Mouse (Mus musculus) forebrain, embryonic 14.5 days (tissue): ENCODE results near the gene Slc22a26. TPM values are rescaled to one million over a fixed set of nuclear protein-coding genes. Genes with fewer than 3 reads are reported as not detected.
"Not testable (repeated sequence)": the region's sequence is repeated elsewhere in the genome, so short reads cannot be mapped to it uniquely, and the experiment has no call there.

ENCODE experiments used
- ATAC-seq: fragments of 200-750 bp; cut with Nextera tagmentation; 2 replicates; pipeline ENCODE4 v1.8.0; 2017; ENCODE audit warnings: mild to moderate bottlenecking, moderate library complexity
- DNase-seq: peaks from one replicate; pipeline ENCODE4 v3.0.0-alpha.2; 2015; ENCODE audit warnings: low spot score
- H3K27ac ChIP-seq: fragments of 300-500 bp; sonication (generic); 2 replicates; pipeline ENCODE4 v1.5.1; 2014; ENCODE audit warnings: low read depth, mild to moderate bottlenecking, control low read depth, low read length, moderate library complexity
- H3K27me3 ChIP-seq: fragments of 300-500 bp; sonication (generic); replicated peaks from 2 replicates; pipeline ENCODE4 v1.6.1; 2014; ENCODE audit warnings: low read length, control low read depth, mixed read lengths; ENCODE audit not compliant: control insufficient read depth, insufficient read depth
- H3K36me3 ChIP-seq: fragments of 300-500 bp; sonication (generic); 2 replicates; pipeline ENCODE4 v1.6.1; 2014; ENCODE audit warnings: low read length, control low read depth; ENCODE audit not compliant: control insufficient read depth, insufficient read depth
- H3K4me1 ChIP-seq: fragments of 300-500 bp; sonication (generic); 2 replicates; pipeline ENCODE4 v1.6.1; 2014; ENCODE audit warnings: antibody characterized with exemption, low read length, control low read depth; ENCODE audit not compliant: control insufficient read depth, insufficient read depth
- H3K4me2 ChIP-seq: fragments of 300-500 bp; sonication (generic); 2 replicates; pipeline ENCODE4 v1.6.1; 2014; ENCODE audit warnings: mild to moderate bottlenecking, control low read depth, low read length
- H3K4me3 ChIP-seq: fragments of 300-500 bp; sonication (generic); 2 replicates; pipeline ENCODE4 v1.5.1; 2014; ENCODE audit warnings: low read depth, low read length, control low read depth
- H3K9ac ChIP-seq: fragments of 300-500 bp; sonication (generic); 2 replicates; pipeline ENCODE4 v1.6.1; 2014; ENCODE audit warnings: mild to moderate bottlenecking, low read length, control low read depth, moderate library complexity
- H3K9me3 ChIP-seq: fragments of 300-500 bp; sonication (generic); replicated peaks from 2 replicates; pipeline ENCODE4 v1.6.1; 2016; ENCODE audit warnings: low read length, control low read depth, mixed read lengths; ENCODE audit not compliant: control insufficient read depth
- WGBS: fragments of 180-500 bp; shearing (Covaris S2); extraction: QIAGEN DNeasy Blood & Tissue Kit; methylation state at CpG from one replicate; pipeline ENCODE4 v1.1.7; 2014; 5-methylcytosine and 5-hydroxymethylcytosine counted together
- polyA plus RNA-seq: library from polyadenylated mRNA; unstranded; fragments of >200 nt; fragmentation: Nextera tagmentation; extraction: Ambion mirVana; gene quantifications from 2 replicates; pipeline ENCODE4 v1.2.1, GENCODE M21; 2014

The Slc22a26 gene
- polyA plus RNA-seq = not detected in 2 replicates

DNA sequence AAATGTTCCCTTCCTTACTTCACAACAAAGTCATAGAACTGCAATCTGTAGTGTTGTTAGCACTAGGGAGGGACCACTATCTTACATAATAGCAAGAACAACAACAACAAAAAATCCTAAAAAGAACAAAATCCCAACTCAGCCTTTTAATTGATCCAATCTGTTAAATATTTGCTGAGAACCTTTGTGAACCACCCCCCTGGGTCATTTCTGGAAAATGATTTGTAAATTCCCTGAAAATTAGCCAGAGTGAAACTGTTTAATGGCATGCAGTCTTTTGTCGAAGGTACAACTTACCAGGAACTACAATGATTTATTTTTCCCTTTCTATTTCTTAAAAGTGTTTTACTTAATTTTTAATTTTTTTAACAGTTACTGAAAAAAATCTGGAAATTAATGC is at the start of gene Slc22a26:
TSS of gene Slc22a26 (minus strand) at position 97 of the 400 bp plus-strand sequence.
- Histone ChIP-seq H3K9ac (no peak within 1 kb of the TSS), H3K27ac (no peak within 1 kb of the TSS), H3K9me3 (no peaks in the 10 kb centered on the region), H3K4me2 (no peak within 1 kb of the TSS), H3K27me3 (no peaks in the 10 kb centered on the region), H3K4me1 (no peaks in the 10 kb centered on the region), H3K36me3 (no peaks in the 10 kb centered on the region), H3K4me3 (no peak within 1 kb of the TSS)
- no peak for DNase-seq
- no peak for ATAC-seq
- 85% methylated on average over 1 of the region's 1 CpGs for WGBS

DNA sequence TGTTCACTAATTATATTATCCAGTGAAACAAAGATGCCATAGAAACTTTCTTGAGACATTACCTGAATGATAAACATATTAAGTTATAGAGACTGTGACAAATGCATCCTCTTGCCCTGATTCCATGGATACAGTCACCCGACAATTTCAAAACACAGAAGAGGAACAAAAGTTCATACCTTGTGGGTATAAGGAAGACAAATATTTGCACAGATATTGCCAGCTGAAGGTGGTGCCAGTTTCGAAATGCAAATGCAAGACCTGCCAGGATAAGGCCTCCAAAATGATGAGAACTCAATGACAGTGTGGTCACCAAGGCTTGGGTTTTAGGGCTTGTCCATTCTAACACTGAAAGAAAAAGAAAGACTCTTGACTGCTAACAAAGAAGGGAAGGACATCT is 27.4 kb upstream of the Slc22a26 start:
- WGBS = 69% methylated on average over 2 of the region's 2 CpGs
- H3K27ac ChIP-seq = no peak overlapping the region
- no peak overlapping the region for H3K4me3 ChIP-seq
- DNase-seq (no peak), ATAC-seq (no peak)
- H3K36me3 ChIP-seq = no peaks in the 10 kb centered on the region
- H3K9me3 ChIP-seq = 0 out of 2 replicates have a peak, but pooled peaks cover 2% of the 10 kb centered on the region
- H3K4me1 ChIP-seq = no peaks in the 10 kb centered on the region
- no peaks in the 10 kb centered on the region for H3K27me3 ChIP-seq
- H3K4me2 ChIP-seq = no peak overlapping the region
- no peak overlapping the region for H3K9ac ChIP-seq

DNA sequence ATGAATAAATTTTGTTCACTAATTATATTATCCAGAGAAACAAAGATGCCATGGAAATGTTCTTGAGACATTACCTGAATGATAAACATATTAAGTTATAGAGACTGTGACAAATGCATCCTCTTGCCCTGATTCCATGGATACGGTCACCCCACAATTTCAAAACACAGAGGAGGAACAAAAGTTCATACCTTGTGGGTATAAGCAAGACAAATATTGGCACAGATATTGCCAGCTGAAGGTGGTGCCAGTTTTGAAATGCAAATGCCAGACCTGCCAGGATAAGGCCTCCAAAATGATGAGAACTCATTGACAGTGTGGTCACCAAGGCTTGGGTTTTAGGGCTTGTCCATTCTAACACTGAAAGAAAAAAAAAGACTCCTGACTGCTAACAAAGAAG is 11.9 kb downstream of the Slc22a26 start:
- WGBS = 86% methylated on average over 1 of the region's 1 CpGs
- no peak overlapping the region for H3K27ac ChIP-seq
- ATAC-seq = no peak

DNA sequence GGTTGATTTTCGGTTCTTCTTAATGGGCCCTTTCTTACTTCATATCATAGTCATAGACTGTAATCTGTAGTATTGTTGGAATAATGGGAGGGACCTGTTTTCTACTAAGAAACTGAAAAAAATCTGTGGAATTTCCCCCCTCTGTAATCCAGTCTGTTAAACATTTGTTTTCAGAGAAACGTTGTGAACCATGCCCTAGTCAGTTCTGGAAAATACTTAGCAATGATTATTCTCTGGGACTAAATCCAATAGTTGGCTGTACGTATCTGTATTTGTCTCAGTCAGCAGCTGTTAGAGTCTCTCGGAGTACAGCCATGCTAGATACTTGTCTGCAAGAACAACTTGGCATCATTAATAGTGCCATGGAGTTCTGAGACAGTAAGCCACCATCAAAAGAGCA is 27.2 kb downstream of the Slc22a26 start:
- no peaks in the 10 kb centered on the region for H3K27me3 ChIP-seq
- ATAC-seq (no peak), DNase-seq (no peak)
- no peaks in the 10 kb centered on the region for H3K4me1 ChIP-seq
- no peaks in the 10 kb centered on the region for H3K9me3 ChIP-seq
- H3K9ac ChIP-seq = no peak overlapping the region
- no peak overlapping the region for H3K27ac ChIP-seq
- no peak overlapping the region for H3K4me3 ChIP-seq
- no peaks in the 10 kb centered on the region for H3K36me3 ChIP-seq
- WGBS = 79% methylated on average over 4 of the region's 4 CpGs
- no peak overlapping the region for H3K4me2 ChIP-seq

More for the DNA sequence above, 11.9 kb downstream of the Slc22a26 start:
- H3K4me2 ChIP-seq = no peak overlapping the region
- no peaks in the 10 kb centered on the region for H3K4me1 ChIP-seq
- no peaks in the 10 kb centered on the region for H3K27me3 ChIP-seq
- peaks cover 6% of the 10 kb centered on the region; the same call in 1 of the 2 replicates for H3K9me3 ChIP-seq
- no peak overlapping the region for H3K9ac ChIP-seq
- H3K36me3 ChIP-seq = no peaks in the 10 kb centered on the region
- no peak overlapping the region for H3K4me3 ChIP-seq
- no peak for DNase-seq

DNA sequence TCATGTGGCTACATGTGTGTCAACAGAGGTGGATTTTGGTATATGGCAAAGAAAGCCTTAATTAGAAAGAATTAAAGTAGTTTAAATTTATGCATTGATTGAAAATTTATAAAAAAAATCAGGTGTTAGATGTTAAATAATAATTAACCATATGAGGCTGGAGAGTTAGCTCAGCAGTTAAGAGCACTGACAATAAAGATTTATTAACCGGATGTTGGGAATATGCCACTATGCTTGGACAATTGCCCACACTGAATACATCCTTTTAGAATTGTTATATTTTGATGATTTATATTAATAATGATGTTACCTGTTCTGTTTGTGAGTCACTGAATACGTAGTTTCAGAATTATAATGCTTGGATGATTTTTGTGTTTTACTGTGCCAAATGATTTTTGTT is 36.3 kb downstream of the Slc22a26 start:
- ATAC-seq (no peak), DNase-seq (no peak)
- H3K9me3 ChIP-seq = no peaks in the 10 kb centered on the region
- H3K36me3 ChIP-seq = no peaks in the 10 kb centered on the region
- H3K27me3 ChIP-seq = no peaks in the 10 kb centered on the region
- no peaks in the 10 kb centered on the region for H3K4me1 ChIP-seq
- 79% methylated on average over 2 of the region's 2 CpGs for WGBS
- no peak overlapping the region for H3K27ac ChIP-seq
- no peak overlapping the region for H3K4me3 ChIP-seq
- H3K9ac ChIP-seq = no peak overlapping the region
- no peak overlapping the region for H3K4me2 ChIP-seq

DNA sequence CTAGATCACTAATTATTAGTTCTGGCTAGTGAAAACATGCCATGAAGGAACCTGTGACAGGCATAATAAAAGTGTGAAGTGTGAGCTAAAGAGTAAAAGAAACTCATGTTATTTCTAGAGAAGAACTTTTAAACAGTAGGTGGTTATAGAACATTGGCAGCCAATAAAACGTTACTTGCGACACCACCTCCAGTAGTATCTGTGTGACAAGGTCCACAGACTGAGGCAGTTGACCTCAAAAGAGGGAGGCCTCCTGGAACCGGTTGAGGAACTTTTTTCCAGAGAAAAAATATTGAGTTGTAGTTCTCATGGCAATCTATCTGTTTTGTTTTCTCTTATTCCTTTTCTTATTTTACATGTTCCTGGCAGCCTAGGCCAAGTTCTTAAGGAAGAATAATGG is 36.9 kb downstream of the Slc22a26 start:
- H3K27ac ChIP-seq = no peak overlapping the region
- no peaks in the 10 kb centered on the region for H3K27me3 ChIP-seq
- no peaks in the 10 kb centered on the region for H3K9me3 ChIP-seq
- 89% methylated on average over 3 of the region's 3 CpGs for WGBS
- H3K9ac ChIP-seq = no peak overlapping the region
- no peaks in the 10 kb centered on the region for H3K36me3 ChIP-seq
- no peak for ATAC-seq
- H3K4me3 ChIP-seq = no peak overlapping the region
- no peaks in the 10 kb centered on the region for H3K4me1 ChIP-seq
- no peak overlapping the region for H3K4me2 ChIP-seq
- DNase-seq = no peak

DNA sequence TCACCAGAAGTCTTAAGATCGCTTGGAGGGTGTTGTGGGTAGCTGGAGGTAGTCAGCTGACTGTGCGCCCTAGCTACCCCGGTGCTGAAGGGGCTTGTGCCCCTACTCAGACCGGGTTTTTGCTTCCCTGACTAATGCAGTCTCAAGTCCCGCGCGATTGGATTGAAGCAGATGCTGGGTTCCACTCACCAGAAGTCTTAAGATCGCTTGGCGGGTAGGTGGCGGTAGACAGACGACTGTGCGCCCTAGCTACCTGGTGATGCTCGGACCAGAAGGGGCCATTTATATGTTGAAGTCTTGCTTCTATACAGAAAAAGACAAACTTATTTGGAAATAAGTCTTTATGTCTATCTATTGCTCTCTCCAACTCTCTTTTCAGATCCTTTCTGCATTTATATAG is 49.1 kb downstream of the Slc22a26 start:
- not testable (repeated sequence) for ATAC-seq

More for the DNA sequence above, 49.1 kb downstream of the Slc22a26 start:
- 71% methylated on average over 13 of the region's 13 CpGs for WGBS
- not testable (repeated sequence) for H3K9ac ChIP-seq, H3K27ac ChIP-seq, DNase-seq, H3K27me3 ChIP-seq, H3K36me3 ChIP-seq, H3K4me3 ChIP-seq, H3K9me3 ChIP-seq, H3K4me2 ChIP-seq, H3K4me1 ChIP-seq

Other genes starting within 250 kb of the Slc22a26 start
- 4.6 and 5.5 TPM in 2 replicates for gene Pla2g16, start 245.2 kb downstream of the Slc22a26 start, polyA plus RNA-seq
- 0.14 and 0.20 TPM in 2 replicates for gene Lgals12, start 195.5 kb downstream of the Slc22a26 start, polyA plus RNA-seq
- not detected in 2 replicates for gene Hrasls5, start 190.1 kb downstream of the Slc22a26 start, polyA plus RNA-seq
- 0.19 TPM in 1 of 2 replicates, not detected in the other for gene Slc22a19, start 91.4 kb downstream of the Slc22a26 start, polyA plus RNA-seq
- not detected in 2 replicates for gene Slc22a27, start 163.4 kb upstream of the Slc22a26 start, polyA plus RNA-seq